Mouse (Mus musculus) brown adipose tissue, adult 24 weeks (tissue): ENCODE data around the gene Dag1. TPM values are rescaled to one million over a fixed set of nuclear protein-coding genes. Genes with fewer than 3 reads are reported as not detected.

Source experiments
- H3K27ac ChIP-seq: fragments of 200-500 bp; replicated peaks from 2 replicates; pipeline ENCODE4 v1.5.1; 2012; ENCODE audit warnings: low read depth, mild to moderate bottlenecking, low read length
- H3K4me1 ChIP-seq: fragments of 200-500 bp; 2 replicates; pipeline ENCODE4 v1.6.1; 2012; ENCODE audit warnings: low read length, mixed read lengths; ENCODE audit not compliant: control insufficient read depth, insufficient read depth, insufficient read length
- H3K4me3 ChIP-seq: fragments of 200-500 bp; 2 replicates; pipeline ENCODE4 v1.5.1; 2012; ENCODE audit warnings: low read depth, mild to moderate bottlenecking, low read length, moderate library complexity; ENCODE audit not compliant: insufficient read depth
- polyA plus RNA-seq: library from polyadenylated mRNA; stranded (reverse); fragments of >200 nt; gene quantifications from 2 replicates; pipeline ENCODE4 v1.2.4, GENCODE M21; 2012; ENCODE audit not compliant: missing spikeins, insufficient read depth, insufficient read length

Dag1 gene
- polyA plus RNA-seq, 1 experiment: 133 TPM

- Histone ChIP-seq H3K27ac (peak overlapping the region; percentile 45), H3K4me1 (peaks cover 22% of the 10 kb centered on the region), H3K4me3 (peak overlapping the region; percentile 77)
Observed at GRCm38 (mm10) chr9:108262494-108263049, 1.2 kb downstream of the Dag1 start.

GRCm38 (mm10) chr9:108261865-108262264 lies 1.9 kb downstream of the Dag1 start:
- Histone ChIP-seq H3K27ac (peak overlapping the region; percentile 5; the same call in 1 of the 2 replicates), H3K4me1 (peaks cover 19% of the 10 kb centered on the region), H3K4me3 (peak overlapping the region; percentile 77)

- Histone ChIP-seq H3K4me1 (peaks cover 16% of the 10 kb centered on the region), H3K4me3 (0 out of 2 replicates have a peak overlapping the region, but pooled peaks have one; percentile 1), H3K27ac (no peak overlapping the region)
Observed at GRCm38 (mm10) chr9:108260526-108260925, 3.2 kb downstream of the Dag1 start.

GRCm38 (mm10) chr9:108252766-108253165 lies 11.0 kb downstream of the Dag1 start:
- Histone ChIP-seq H3K27ac (no peak overlapping the region), H3K4me3 (no peak overlapping the region)

GRCm38 (mm10) chr9:108251877-108252276 lies 11.9 kb downstream of the Dag1 start:
- H3K27ac ChIP-seq: no peak overlapping the region
- no peaks in the 10 kb centered on the region for H3K4me1 ChIP-seq
- no peak overlapping the region for H3K4me3 ChIP-seq

More at GRCm38 (mm10) chr9:108252766-108253165, 11.0 kb downstream of the Dag1 start:
- H3K4me1 ChIP-seq: 0 out of 2 replicates have a peak, but pooled peaks cover 2% of the 10 kb centered on the region

GRCm38 (mm10) chr9:108248957-108249356 lies 14.8 kb downstream of the Dag1 start:
- Histone ChIP-seq H3K27ac (no peak overlapping the region), H3K4me3 (no peak overlapping the region), H3K4me1 (no peaks in the 10 kb centered on the region)

GRCm38 (mm10) chr9:108244984-108245383 lies 18.8 kb downstream of the Dag1 start:
- peaks cover 2% of the 10 kb centered on the region; the same call in 1 of the 2 replicates for H3K4me1 ChIP-seq
- no peak overlapping the region for H3K4me3 ChIP-seq
- no peak overlapping the region for H3K27ac ChIP-seq

GRCm38 (mm10) chr9:108244540-108244939 lies 19.2 kb downstream of the Dag1 start:
- H3K27ac ChIP-seq: no peak overlapping the region
- no peak overlapping the region for H3K4me3 ChIP-seq
- H3K4me1 ChIP-seq: peaks cover 2% of the 10 kb centered on the region; the same call in 1 of the 2 replicates

- no peak overlapping the region for H3K4me3 ChIP-seq
- no peak overlapping the region for H3K27ac ChIP-seq
- peaks cover 4% of the 10 kb centered on the region; the same call in 1 of the 2 replicates for H3K4me1 ChIP-seq
Observed at GRCm38 (mm10) chr9:108239951-108240350, 23.8 kb downstream of the Dag1 start.

GRCm38 (mm10) chr9:108238831-108239230 lies 24.9 kb downstream of the Dag1 start:
- no peak overlapping the region for H3K4me3 ChIP-seq
- H3K27ac ChIP-seq: no peak overlapping the region
- H3K4me1 ChIP-seq: peaks cover 7% of the 10 kb centered on the region; the same call in 1 of the 2 replicates

GRCm38 (mm10) chr9:108238402-108238801 lies 25.4 kb downstream of the Dag1 start:
- Histone ChIP-seq H3K27ac (0 out of 2 replicates have a peak overlapping the region, but pooled peaks have one; percentile 0), H3K4me1 (peaks cover 7% of the 10 kb centered on the region; the same call in 1 of the 2 replicates), H3K4me3 (no peak overlapping the region)

GRCm38 (mm10) chr9:108234682-108235081 lies 29.1 kb downstream of the Dag1 start:
- Histone ChIP-seq H3K4me1 (peaks cover 11% of the 10 kb centered on the region), H3K4me3 (no peak overlapping the region), H3K27ac (no peak overlapping the region)

GRCm38 (mm10) chr9:108232908-108233307 lies 30.9 kb downstream of the Dag1 start:
- no peak overlapping the region for H3K4me3 ChIP-seq
- H3K27ac ChIP-seq: no peak overlapping the region
- peaks cover 16% of the 10 kb centered on the region for H3K4me1 ChIP-seq

GRCm38 (mm10) chr9:108227911-108228649 lies 35.7 kb downstream of the Dag1 start:
- H3K4me1 ChIP-seq: peaks cover 16% of the 10 kb centered on the region
- no peak overlapping the region for H3K4me3 ChIP-seq
- peak overlapping the region; percentile 76 for H3K27ac ChIP-seq

- Histone ChIP-seq H3K4me1 (peaks cover 22% of the 10 kb centered on the region), H3K27ac (no peak overlapping the region), H3K4me3 (no peak overlapping the region)
Observed at GRCm38 (mm10) chr9:108225166-108225565, 38.6 kb downstream of the Dag1 start.
